Mouse (Mus musculus): ENCODE measurements around the gene Zbtb20.

GRCm38 (mm10) chr16:43531328-43531727 is 655.6 kb downstream of the Zbtb20 start:
- TF ChIP-seq CTCF (IDR thresholded peaks at IDR 0.05) (no peak), EP300 (IDR thresholded peaks at IDR 0.05) (no peak)
